Mouse (Mus musculus): ENCODE measurements around the gene 1700061G19Rik. TPM values are rescaled to one million over a fixed set of nuclear protein-coding genes. Genes with fewer than 3 reads are reported as not detected.
A peak's percentile ranks its signal among the peaks of the same experiment; 100 is the strongest.

The 1700061G19Rik gene
- polyA plus RNA-seq, 1 experiment: 0.01 TPM

DNA sequence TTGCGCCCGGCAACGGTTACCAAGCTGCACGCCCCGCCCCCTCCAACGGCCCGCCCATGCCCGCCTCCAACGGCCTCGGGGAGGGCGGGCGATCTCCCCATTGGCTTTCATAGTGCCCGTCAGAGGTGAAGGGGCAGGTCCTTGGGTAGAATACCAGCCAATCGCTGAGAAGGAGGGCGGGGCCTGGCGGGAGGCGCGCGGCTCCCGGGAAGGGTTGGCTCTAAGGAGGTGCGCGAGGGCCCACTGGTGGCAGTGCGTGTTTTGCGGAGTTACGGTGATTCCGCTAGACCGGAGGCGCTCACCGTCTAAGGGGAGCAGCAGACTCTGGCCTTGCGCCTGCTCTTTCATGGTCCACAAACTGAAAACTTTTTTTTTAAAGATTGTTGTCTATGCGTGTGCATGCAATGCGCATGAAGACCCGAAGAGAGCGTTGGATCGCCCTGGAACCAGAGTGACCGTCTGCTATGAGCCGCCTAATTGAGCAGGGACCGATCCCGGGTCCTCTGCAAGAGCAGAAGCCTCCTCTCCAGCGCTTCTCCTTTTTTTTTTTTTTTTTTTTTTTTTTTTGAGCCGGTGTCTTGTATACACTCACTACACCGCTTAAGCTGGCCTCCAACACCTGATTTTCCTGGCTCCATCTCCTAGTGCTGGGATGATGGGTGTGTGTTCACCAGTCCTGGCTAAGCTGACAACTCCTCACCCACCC lies 44.0 kb upstream of the 1700061G19Rik start:
- peak overlapping the region; percentile 49 for H3ac ChIP-seq (ENCODE audit: control insufficient read depth, insufficient read length)

GRCm38 (mm10) chr17:56832918-56833317 lies 42.4 kb upstream of the 1700061G19Rik start:
- no peak overlapping the region for H3ac ChIP-seq (ENCODE audit: control insufficient read depth, insufficient read length)
- H3K4me2 ChIP-seq (ENCODE audit: low read depth): no peak overlapping the region
- peaks cover 16% of the 10 kb centered on the region for H3K27me3 ChIP-seq (ENCODE audit: control insufficient read depth, insufficient read depth, insufficient read length)
- H3K36me3 ChIP-seq (ENCODE audit: control insufficient read depth, insufficient read depth): no peaks in the 10 kb centered on the region
- TF ChIP-seq MAX (IDR thresholded peaks at IDR 0.05; ENCODE audit: low read depth): no peak
- no peak for TF ChIP-seq MYOG (IDR thresholded peaks at IDR 0.05; ENCODE audit: control insufficient read depth in 1 of 3, insufficient read depth in 1 of 3, insufficient read length in 2 of 3, low read depth in 2 of 3)
- no peak for TF ChIP-seq REST (IDR thresholded peaks at IDR 0.05; ENCODE audit: insufficient read depth, insufficient read length)
- TF ChIP-seq USF1 (IDR thresholded peaks at IDR 0.05; ENCODE audit: low read depth): no peak
- no peak for TF ChIP-seq SRF (IDR thresholded peaks at IDR 0.05; ENCODE audit: control insufficient read depth, insufficient read length, low read depth)
- TF ChIP-seq MYOD1 (IDR thresholded peaks at IDR 0.05; ENCODE audit: control insufficient read depth in 1 of 3, insufficient read length in 2 of 3, low read depth in 2 of 3): no peak
- TF ChIP-seq TCF12 (IDR thresholded peaks at IDR 0.05; ENCODE audit: insufficient read depth, poor library complexity, severe bottlenecking): no peak
- TF ChIP-seq E2F4 (IDR thresholded peaks at IDR 0.05; ENCODE audit: insufficient read depth): no peak
- TF ChIP-seq POLR2AphosphoS2 (IDR thresholded peaks at IDR 0.05; ENCODE audit: insufficient read length, low read depth): no peak
- TF ChIP-seq CEBPB (IDR thresholded peaks at IDR 0.05; ENCODE audit: insufficient read depth, poor library complexity, severe bottlenecking): no peak
- no peak overlapping the region for H3K4me3 ChIP-seq
- H3K79me2 ChIP-seq (ENCODE audit: control insufficient read depth, insufficient read depth): no peaks in the 10 kb centered on the region

More for the DNA sequence above, 44.0 kb upstream of the 1700061G19Rik start:
- Histone ChIP-seq H3K4me3 (peak overlapping the region; percentile 25), H3K79me2 (ENCODE audit: control insufficient read depth, insufficient read depth) (no peaks in the 10 kb centered on the region), H3K27me3 (ENCODE audit: control insufficient read depth, insufficient read depth, insufficient read length) (peaks cover under 1% of the 10 kb centered on the region), H3K4me2 (ENCODE audit: low read depth) (peak overlapping the region; percentile 80), H3K36me3 (ENCODE audit: control insufficient read depth, insufficient read depth) (no peaks in the 10 kb centered on the region)
- peak in 1 of 3 experiments; percentile 13 for TF ChIP-seq MYOG (IDR thresholded peaks at IDR 0.05; ENCODE audit: control insufficient read depth in 1 of 3, insufficient read depth in 1 of 3, insufficient read length in 2 of 3, low read depth in 2 of 3)
- peak in 1 of 3 experiments; percentile 2 for TF ChIP-seq MYOD1 (IDR thresholded peaks at IDR 0.05; ENCODE audit: control insufficient read depth in 1 of 3, insufficient read length in 2 of 3, low read depth in 2 of 3)
- TF ChIP-seq TCF3 (IDR thresholded peaks at IDR 0.05; ENCODE audit: insufficient read length, low read depth): no peak
- peak; percentile 49 for TF ChIP-seq E2F4 (IDR thresholded peaks at IDR 0.05; ENCODE audit: insufficient read depth)

- TF ChIP-seq CEBPB (IDR thresholded peaks at IDR 0.05; ENCODE audit: insufficient read depth, poor library complexity, severe bottlenecking): no peak
- no peak for TF ChIP-seq TCF3 (IDR thresholded peaks at IDR 0.05; ENCODE audit: insufficient read length, low read depth)
- TF ChIP-seq USF1 (IDR thresholded peaks at IDR 0.05; ENCODE audit: low read depth): no peak
- TF ChIP-seq TCF12 (IDR thresholded peaks at IDR 0.05; ENCODE audit: insufficient read depth, poor library complexity, severe bottlenecking): no peak
- no peak for TF ChIP-seq SRF (IDR thresholded peaks at IDR 0.05; ENCODE audit: control insufficient read depth, insufficient read length, low read depth)
- TF ChIP-seq POLR2A (IDR thresholded peaks at IDR 0.05; ENCODE audit: insufficient read length, low read depth): no peak
- no peak for TF ChIP-seq MYOD1 (IDR thresholded peaks at IDR 0.05; ENCODE audit: control insufficient read depth in 1 of 3, insufficient read length in 2 of 3, low read depth in 2 of 3)
- TF ChIP-seq REST (IDR thresholded peaks at IDR 0.05; ENCODE audit: insufficient read depth, insufficient read length): no peak
- TF ChIP-seq E2F4 (IDR thresholded peaks at IDR 0.05; ENCODE audit: insufficient read depth): no peak
- no peak for TF ChIP-seq MYOG (IDR thresholded peaks at IDR 0.05; ENCODE audit: control insufficient read depth in 1 of 3, insufficient read depth in 1 of 3, insufficient read length in 2 of 3, low read depth in 2 of 3)
- TF ChIP-seq POLR2AphosphoS2 (IDR thresholded peaks at IDR 0.05; ENCODE audit: insufficient read length, low read depth): no peak
- no peak for TF ChIP-seq MAX (IDR thresholded peaks at IDR 0.05; ENCODE audit: low read depth)
- Histone ChIP-seq H3ac (ENCODE audit: control insufficient read depth, insufficient read length) (no peak overlapping the region), H3K4me3 (no peak overlapping the region), H3K27me3 (ENCODE audit: control insufficient read depth, insufficient read depth, insufficient read length) (peaks cover 20% of the 10 kb centered on the region), H3K36me3 (ENCODE audit: control insufficient read depth, insufficient read depth) (no peaks in the 10 kb centered on the region), H3K4me2 (ENCODE audit: low read depth) (no peak overlapping the region), H3K79me2 (ENCODE audit: control insufficient read depth, insufficient read depth) (no peaks in the 10 kb centered on the region)
These were observed 41.9 kb upstream of the 1700061G19Rik start for GRCm38 (mm10) chr17:56833381-56833780.

- Histone ChIP-seq H3K4me3 (no peak overlapping the region), H3K27me3 (ENCODE audit: control insufficient read depth, insufficient read depth, insufficient read length) (peaks cover 31% of the 10 kb centered on the region), H3K79me2 (ENCODE audit: control insufficient read depth, insufficient read depth) (no peaks in the 10 kb centered on the region), H3K4me2 (ENCODE audit: low read depth) (no peak overlapping the region), H3K36me3 (ENCODE audit: control insufficient read depth, insufficient read depth) (no peaks in the 10 kb centered on the region), H3ac (ENCODE audit: control insufficient read depth, insufficient read length) (no peak overlapping the region)
- TF ChIP-seq SRF (IDR thresholded peaks at IDR 0.05; ENCODE audit: control insufficient read depth, insufficient read length, low read depth): no peak
- TF ChIP-seq E2F4 (IDR thresholded peaks at IDR 0.05; ENCODE audit: insufficient read depth): no peak
- no peak for TF ChIP-seq POLR2A (IDR thresholded peaks at IDR 0.05; ENCODE audit: insufficient read length, low read depth)
- TF ChIP-seq POLR2AphosphoS2 (IDR thresholded peaks at IDR 0.05; ENCODE audit: insufficient read length, low read depth): no peak
- no peak for TF ChIP-seq TCF12 (IDR thresholded peaks at IDR 0.05; ENCODE audit: insufficient read depth, poor library complexity, severe bottlenecking)
- no peak for TF ChIP-seq REST (IDR thresholded peaks at IDR 0.05; ENCODE audit: insufficient read depth, insufficient read length)
- no peak for TF ChIP-seq MYOD1 (IDR thresholded peaks at IDR 0.05; ENCODE audit: control insufficient read depth in 1 of 3, insufficient read length in 2 of 3, low read depth in 2 of 3)
- TF ChIP-seq MYOG (IDR thresholded peaks at IDR 0.05; ENCODE audit: control insufficient read depth in 1 of 3, insufficient read depth in 1 of 3, insufficient read length in 2 of 3, low read depth in 2 of 3): no peak
- no peak for TF ChIP-seq MAX (IDR thresholded peaks at IDR 0.05; ENCODE audit: low read depth)
These were observed 38.9 kb upstream of the 1700061G19Rik start for GRCm38 (mm10) chr17:56836336-56836735.
